Mouse (Mus musculus) kidney, postnatal 14 days (tissue): ENCODE measurements at regions not wholly inside any gene's neighbourhood (a gene's known extent, or its start where the extent isn't known, plus 50 kb on each side); places are given as distances from the start of the nearest gene placed in this dataset.
A peak's percentile ranks its signal among the peaks of the same experiment; 100 is the strongest.

Experiments used
- DNase-seq: peaks from one replicate; pipeline ENCODE4 v3.0.0; 2022; ENCODE audit warnings: mixed read lengths

- no peak for DNase-seq
These were observed 113.1 kb downstream of the Cd55b start for GRCm38 (mm10) chr1:130309746-130310145.

- no peak for DNase-seq
These were observed 120.9 kb downstream of the Cd55b start for GRCm38 (mm10) chr1:130301828-130302386.

- peak; percentile 4 for DNase-seq
These were observed 122.6 kb downstream of the Cd55b start for GRCm38 (mm10) chr1:130300065-130300815.

GRCm38 (mm10) chr1:130299641-130300040 is 123.2 kb downstream of the Cd55b start:
- no peak for DNase-seq

- no peak for DNase-seq
These were observed 123.7 kb downstream of the Cd55b start for GRCm38 (mm10) chr1:130299069-130299468.

- DNase-seq = no peak
These were observed 124.2 kb downstream of the Cd55b start for GRCm38 (mm10) chr1:130298636-130299035.

- no peak for DNase-seq
These were observed 125.3 kb downstream of the Cd55b start for GRCm38 (mm10) chr1:130297471-130297870.

- no peak for DNase-seq
These were observed 136.9 kb downstream of the Cd55b start for GRCm38 (mm10) chr1:130285882-130286281.

GRCm38 (mm10) chr1:130282153-130282552 is 140.7 kb downstream of the Cd55b start:
- DNase-seq = no peak

GRCm38 (mm10) chr1:130279180-130279579 is 143.6 kb downstream of the Cd55b start:
- DNase-seq = no peak

GRCm38 (mm10) chr1:130278000-130278536 is 144.7 kb downstream of the Cd55b start:
- DNase-seq = no peak

- DNase-seq = no peak
These were observed 145.9 kb downstream of the Cd55b start for GRCm38 (mm10) chr1:130276885-130277284.

GRCm38 (mm10) chr1:130276005-130276404 is 146.8 kb downstream of the Cd55b start:
- DNase-seq = no peak

- no peak for DNase-seq
These were observed 148.3 kb downstream of the Cd55b start for GRCm38 (mm10) chr1:130274470-130274869.

- no peak for DNase-seq
These were observed 152.4 kb downstream of the Cd55b start for GRCm38 (mm10) chr1:130270457-130270856.
